Mouse (Mus musculus): Measurements from ENCODE around the gene 0610030E20Rik. TPM values are rescaled to one million over a fixed set of nuclear protein-coding genes. Genes with fewer than 3 reads are reported as not detected.

The 0610030E20Rik gene
- polyA plus RNA-seq (2012; rRNA removed; ENCODE audit: low replicate concordance): 20.1 and 24.2 TPM in 2 replicates

GRCm38 (mm10) chr6:72347166-72347941 lies at the start of gene 0610030E20Rik:
Gene 0610030E20Rik, plus strand, starts transcription at chr6:72347317.

GRCm38 (mm10) chr6:72345074-72345567 lies 2.0 kb upstream of the 0610030E20Rik start, which contains the start of gene Usp39:
Gene Usp39, minus strand, starts transcription at chr6:72345184.

GRCm38 (mm10) chr6:72355066-72355911 lies 8.2 kb downstream of the 0610030E20Rik start, which contains the start of gene Tmem150a:
Gene Tmem150a, plus strand, starts transcription at chr6:72355447.

GRCm38 (mm10) chr6:72366844-72367443 lies 19.8 kb downstream of the 0610030E20Rik start, which contains the start of gene Rnf181:
Gene Rnf181, minus strand, starts transcription at chr6:72366956.

GRCm38 (mm10) chr6:72380131-72380770 lies 33.1 kb downstream of the 0610030E20Rik start, which contains the start of gene Vamp5:
Gene Vamp5, minus strand, starts transcription at chr6:72380468.

GRCm38 (mm10) chr6:72389941-72390771 lies 43.0 kb downstream of the 0610030E20Rik start, which contains the start of gene Vamp8:
Gene Vamp8, minus strand, starts transcription at chr6:72390703.

Other genes starting within 250 kb of the 0610030E20Rik start
- 9.5 and 16.1 TPM in 2 replicates for gene St3gal5, start 249.7 kb upstream of the 0610030E20Rik start, polyA plus RNA-seq (2012; rRNA removed; ENCODE audit: low replicate concordance)
- gene Atoh8, start 111.7 kb upstream of the 0610030E20Rik start, polyA plus RNA-seq (2012; rRNA removed; ENCODE audit: low replicate concordance): 16.6 and 18.7 TPM in 2 replicates
- 0.10 and 0.57 TPM in 2 replicates for gene Sftpb, start 42.7 kb upstream of the 0610030E20Rik start, polyA plus RNA-seq (2012; rRNA removed; ENCODE audit: low replicate concordance)
- gene Usp39, start 2.1 kb upstream of the 0610030E20Rik start, polyA plus RNA-seq (2012; rRNA removed; ENCODE audit: low replicate concordance): 18.7 and 24.3 TPM in 2 replicates
- 39.9 and 57.7 TPM in 2 replicates for gene Tmem150a, start 8.1 kb downstream of the 0610030E20Rik start, polyA plus RNA-seq (2012; rRNA removed; ENCODE audit: low replicate concordance)
- gene Rnf181, start 19.6 kb downstream of the 0610030E20Rik start, polyA plus RNA-seq (2012; rRNA removed; ENCODE audit: low replicate concordance): 83.3 and 97.2 TPM in 2 replicates
- 22.3 and 33.6 TPM in 2 replicates for gene Vamp5, start 33.2 kb downstream of the 0610030E20Rik start, polyA plus RNA-seq (2012; rRNA removed; ENCODE audit: low replicate concordance)
- 111 and 113 TPM in 2 replicates for gene Vamp8, start 43.4 kb downstream of the 0610030E20Rik start, polyA plus RNA-seq (2012; rRNA removed; ENCODE audit: low replicate concordance)
- gene Ggcx, start 67.0 kb downstream of the 0610030E20Rik start, polyA plus RNA-seq (2012; rRNA removed; ENCODE audit: low replicate concordance): 38.4 and 41.4 TPM in 2 replicates
- gene Mat2a, start 92.2 kb downstream of the 0610030E20Rik start, polyA plus RNA-seq (2012; rRNA removed; ENCODE audit: low replicate concordance): 115 and 120 TPM in 2 replicates
- gene Sh2d6, start 174.4 kb downstream of the 0610030E20Rik start, polyA plus RNA-seq (2012; rRNA removed; ENCODE audit: low replicate concordance): 0.57 and 1.0 TPM in 2 replicates
- gene Capg, start 197.1 kb downstream of the 0610030E20Rik start, polyA plus RNA-seq (2012; rRNA removed; ENCODE audit: low replicate concordance): 56.2 and 70.5 TPM in 2 replicates

Measured in subcutaneous adipose tissue, adult 2 months (tissue).